Mouse (Mus musculus): ENCODE measurements at regions not wholly inside any gene's neighbourhood (a gene's known extent, or its start where the extent isn't known, plus 50 kb on each side); places are given as distances from the start of the nearest gene placed in this dataset.

DNA sequence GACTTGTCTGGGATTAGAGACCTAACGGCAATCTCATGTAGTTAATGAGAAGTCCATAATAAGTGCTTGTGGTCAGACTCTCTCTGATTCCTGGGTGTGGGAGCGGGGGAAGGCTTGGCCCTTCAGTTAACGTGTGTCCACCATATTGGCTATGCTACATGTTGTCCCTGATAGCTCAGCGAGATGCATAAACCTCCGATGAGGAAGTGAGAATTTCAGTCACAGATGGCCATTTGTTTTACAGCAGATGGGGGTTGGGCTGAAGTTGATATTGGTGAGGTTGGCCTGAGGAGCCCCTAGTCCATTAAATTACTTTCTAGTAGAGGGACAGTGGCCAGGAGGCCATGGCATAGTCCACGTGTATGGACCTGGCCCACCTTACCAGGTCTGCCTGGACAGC, 114.6 kb upstream of the Prok2 start:
- DNase-seq (ENCODE audit: low read depth, low spot score): peak; percentile 75

DNA sequence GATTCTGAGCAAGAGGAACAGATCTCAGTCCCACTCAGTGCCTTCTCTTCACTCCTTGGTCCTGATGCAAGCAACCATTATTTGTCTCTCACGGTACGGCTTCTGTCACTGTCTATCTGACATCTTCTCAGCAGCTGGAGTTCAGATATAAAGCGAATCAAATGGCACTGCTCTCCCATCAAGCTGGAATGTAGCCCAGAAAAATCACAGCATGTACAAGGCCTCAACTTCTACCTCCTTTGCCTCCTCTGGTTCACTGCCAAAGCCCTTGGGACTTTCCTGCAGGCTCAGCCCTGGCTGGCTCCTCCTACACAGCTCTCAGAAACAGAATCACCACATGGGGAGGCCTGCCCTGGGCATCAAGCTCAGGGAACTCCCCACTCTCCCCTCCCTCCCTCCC, 107.1 kb upstream of the Prok2 start:
- no peak for DNase-seq (ENCODE audit: low read depth, low spot score)

DNA sequence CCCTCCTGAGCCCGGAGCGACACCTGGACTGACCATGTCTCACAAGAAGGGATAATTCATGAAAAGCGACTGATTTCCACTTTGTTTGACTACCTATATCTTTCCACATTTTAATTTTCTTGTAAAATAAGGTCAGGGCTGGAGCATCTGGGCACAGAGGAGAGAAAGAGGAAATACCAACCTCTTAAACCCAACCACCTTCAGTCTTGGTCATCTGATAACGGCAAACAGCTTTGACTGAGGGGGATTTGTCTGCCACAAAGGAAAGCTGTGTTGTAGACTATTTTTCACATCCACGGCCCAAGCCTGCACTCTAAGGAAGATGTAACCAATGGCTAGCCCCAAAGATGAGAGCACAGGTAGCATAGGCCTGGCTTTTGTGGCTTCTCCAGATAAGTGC, 101.4 kb upstream of the Prok2 start:
- no peak for DNase-seq (ENCODE audit: low read depth, low spot score)

DNA sequence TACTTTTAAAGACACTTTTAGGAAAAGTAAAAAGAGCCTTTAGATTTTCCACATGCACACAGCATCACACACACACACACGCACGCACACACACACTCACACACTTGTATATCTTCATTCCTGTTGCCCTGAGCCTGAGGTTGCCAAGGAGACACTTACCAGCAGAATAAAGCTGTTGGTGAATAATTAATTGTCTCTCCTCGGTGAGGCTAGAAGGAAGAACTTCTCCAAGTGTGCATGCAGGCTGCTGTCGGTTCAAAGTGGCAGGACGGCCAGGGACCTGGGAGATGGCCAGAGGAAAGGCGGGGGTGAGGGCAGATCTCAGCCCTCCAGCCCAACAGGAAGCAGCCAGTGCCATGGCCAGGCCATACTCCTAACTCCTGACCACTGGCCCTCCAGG, 98.6 kb upstream of the Prok2 start:
- DNase-seq (ENCODE audit: low read depth, low spot score): no peak

DNA sequence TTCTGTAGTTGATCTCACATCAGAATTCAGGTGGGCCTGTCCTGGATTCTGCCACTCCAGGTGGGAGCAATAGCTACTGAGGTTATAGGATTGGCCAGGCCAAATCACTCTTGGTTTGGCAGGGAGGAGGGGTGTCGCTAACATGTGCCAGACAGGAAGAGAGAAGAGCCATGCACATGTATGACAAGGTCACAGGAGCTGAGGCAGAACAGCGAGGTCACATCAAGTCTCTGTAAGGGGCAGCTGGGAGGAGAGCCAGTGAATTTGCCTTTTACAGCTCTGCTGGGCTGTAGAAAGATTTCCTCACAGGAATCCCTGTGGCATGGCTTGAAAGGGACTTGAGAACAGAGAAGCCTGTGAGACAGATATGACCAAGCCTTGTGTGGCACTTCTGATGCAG, 96.3 kb upstream of the Prok2 start:
- DNase-seq (ENCODE audit: low read depth, low spot score): no peak

DNA sequence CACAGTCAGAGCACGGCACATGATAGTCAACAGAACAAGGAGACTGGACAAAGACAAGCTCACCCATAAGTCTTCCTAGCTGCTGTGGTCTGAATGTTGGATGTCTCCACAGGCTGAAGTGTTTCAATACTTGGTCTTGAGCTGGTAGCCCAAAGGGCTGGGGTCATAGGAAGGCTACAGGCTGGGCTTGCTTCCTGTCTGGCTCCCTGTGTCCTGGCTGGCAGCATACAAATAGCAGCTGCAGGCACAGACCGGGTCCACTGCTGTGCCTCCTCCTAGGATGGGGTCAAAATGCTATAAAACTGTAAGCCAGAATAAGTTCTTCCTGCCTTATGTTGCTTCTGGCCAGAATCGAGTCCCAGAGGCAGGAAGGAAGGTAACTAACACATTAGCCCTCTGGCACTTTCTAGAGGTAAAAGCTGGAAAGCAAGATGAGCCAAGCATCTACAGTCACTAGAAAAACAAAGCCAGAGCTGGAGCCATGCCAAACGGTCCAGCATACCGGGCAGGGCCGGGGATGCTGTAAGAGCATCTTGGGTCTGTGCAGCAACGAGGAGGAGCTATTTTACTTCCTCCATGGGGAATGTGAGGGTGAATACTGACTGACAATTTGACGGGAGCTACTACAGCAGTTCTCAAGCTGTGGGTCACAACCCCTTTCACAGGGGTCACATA, 93.2 kb upstream of the Prok2 start:
- DNase-seq (ENCODE audit: low read depth, low spot score): no peak

DNA sequence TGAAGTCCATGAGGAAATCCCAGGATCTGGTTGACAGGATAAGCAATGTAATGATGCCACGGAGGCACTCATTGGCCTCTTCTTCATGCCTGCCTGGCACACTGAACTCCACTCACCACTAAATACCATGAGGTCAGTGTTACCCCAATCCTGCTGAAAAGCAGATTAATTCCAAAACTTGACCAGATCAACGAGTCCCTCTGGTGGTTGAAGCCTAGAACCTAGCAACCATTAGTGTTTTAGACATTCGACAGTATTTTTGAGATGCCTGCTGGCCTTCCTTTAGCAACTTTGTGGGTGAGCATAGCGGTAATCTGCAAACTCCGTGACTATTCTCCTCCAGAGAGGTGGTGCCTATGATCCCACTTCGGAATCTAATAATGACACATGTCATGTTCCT, 92.3 kb upstream of the Prok2 start:
- DNase-seq (ENCODE audit: low read depth, low spot score): no peak

DNA sequence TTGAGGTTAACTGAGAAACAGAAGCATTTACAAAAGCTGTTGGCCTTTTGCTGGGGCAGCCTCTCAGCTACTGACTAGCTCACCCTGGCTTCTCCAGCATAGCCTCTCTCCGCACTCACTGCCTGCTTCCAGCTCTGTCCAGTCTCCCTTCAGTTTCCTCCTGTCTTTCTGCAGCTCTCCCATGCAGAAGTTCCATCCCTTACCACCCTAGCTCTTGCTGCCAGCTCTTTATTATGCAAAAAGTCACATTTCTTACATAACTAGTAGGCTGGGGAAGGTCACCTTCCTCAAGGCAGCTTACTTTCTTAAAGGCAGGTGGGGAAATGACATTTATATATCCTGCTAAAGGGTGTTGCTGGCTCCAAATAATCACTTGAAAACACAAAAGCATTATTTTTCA, 91.1 kb upstream of the Prok2 start:
- no peak for DNase-seq (ENCODE audit: low read depth, low spot score)

DNA sequence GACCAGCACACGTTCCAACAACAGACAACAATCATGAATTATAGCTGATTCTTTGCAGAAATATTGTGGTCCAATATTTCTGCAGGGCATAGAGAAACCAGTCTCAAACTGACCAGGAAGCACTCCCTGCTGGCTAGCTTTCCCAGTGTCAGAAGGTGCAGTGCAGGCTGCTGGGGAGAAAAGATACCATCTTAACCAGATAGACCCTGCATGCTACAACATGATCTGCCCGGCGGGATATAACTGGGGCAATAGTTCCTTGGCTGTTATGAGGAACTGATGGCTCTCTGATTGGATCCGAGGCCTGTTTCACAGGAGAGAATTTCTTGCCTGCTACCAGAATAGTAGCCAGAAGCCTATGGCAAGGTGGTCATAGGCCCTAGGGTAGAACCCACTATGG, 86.9 kb upstream of the Prok2 start:
- no peak for DNase-seq (ENCODE audit: low read depth, low spot score)

DNA sequence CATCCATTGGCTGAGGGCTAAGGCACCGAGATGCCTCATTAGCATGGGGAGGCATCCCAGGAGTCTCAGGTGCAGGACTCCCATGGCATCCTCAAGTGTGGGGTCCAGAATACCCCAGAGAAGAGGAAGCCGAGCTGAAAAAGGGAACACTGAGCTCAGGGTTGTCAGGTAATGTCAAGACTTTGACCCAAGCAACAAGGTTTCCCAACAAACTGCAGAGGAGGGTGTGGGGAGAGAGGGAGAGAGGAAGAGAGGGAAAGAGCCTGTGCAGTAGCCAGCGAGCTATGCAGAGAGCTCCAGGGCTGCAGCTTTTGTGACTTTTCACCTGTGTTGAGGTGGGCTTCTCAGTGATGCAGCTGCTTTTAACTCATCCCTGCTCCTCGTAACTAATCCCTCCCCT, 85.7 kb upstream of the Prok2 start:
- no peak for DNase-seq (ENCODE audit: low read depth, low spot score)

DNA sequence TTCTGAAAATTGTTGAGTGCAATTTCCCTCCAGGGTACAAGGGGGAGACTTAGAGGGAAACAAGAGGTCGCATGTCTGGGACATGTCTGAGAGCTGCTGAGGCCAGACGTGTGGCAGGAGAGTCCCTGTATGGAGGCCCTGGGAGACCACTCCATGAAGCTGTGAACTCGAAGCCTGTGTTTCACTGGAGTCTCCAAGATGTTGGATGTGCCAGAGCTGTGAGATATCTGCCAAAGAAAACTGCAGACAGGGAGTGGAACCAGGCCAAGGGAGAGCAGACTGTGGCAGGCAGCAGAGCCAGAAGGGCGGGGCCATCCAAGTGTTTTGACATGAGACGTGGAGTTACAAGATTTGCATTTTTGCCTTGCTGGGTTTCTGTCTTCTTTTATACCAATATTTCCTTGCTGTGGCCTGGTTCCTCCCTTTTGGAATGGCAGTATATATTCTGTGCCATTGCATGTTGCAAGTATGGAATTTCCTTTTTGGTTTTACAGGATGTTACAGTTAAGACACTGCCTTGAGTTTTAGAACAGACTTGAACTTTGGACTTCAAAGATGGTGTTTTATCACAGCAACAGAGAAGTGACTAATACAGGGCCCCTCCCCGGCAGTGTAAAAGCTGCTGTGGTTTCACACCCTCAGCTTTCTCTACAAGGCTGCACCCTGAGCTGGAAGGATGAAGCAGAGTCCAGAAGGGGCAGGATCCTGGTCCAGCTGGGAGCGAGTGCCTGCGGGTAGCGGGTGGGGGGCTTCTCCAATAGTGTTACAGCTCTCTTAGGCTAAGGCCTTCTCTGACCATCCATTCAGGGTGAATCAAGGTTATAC, 85.0 kb upstream of the Prok2 start:
- DNase-seq (ENCODE audit: low read depth, low spot score): no peak

DNA sequence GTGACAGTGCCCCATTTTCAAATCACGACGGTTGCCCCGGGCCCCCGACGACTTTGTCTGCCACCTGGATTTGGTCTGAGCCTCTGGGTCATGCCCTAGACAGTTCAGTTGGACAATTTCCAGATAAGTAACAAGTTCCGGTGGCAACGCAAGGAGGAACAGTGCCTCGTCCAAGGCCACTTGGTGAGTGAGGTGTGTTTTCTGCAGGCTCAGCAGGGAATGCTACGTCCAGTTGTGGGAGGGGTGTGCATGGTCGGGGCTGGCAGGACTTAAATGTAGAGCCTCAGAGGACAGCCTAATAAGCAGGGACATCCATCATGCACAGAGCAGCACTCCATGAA, 78.7 kb upstream of the Prok2 start:
- DNase-seq (ENCODE audit: low read depth, low spot score): no peak

DNA sequence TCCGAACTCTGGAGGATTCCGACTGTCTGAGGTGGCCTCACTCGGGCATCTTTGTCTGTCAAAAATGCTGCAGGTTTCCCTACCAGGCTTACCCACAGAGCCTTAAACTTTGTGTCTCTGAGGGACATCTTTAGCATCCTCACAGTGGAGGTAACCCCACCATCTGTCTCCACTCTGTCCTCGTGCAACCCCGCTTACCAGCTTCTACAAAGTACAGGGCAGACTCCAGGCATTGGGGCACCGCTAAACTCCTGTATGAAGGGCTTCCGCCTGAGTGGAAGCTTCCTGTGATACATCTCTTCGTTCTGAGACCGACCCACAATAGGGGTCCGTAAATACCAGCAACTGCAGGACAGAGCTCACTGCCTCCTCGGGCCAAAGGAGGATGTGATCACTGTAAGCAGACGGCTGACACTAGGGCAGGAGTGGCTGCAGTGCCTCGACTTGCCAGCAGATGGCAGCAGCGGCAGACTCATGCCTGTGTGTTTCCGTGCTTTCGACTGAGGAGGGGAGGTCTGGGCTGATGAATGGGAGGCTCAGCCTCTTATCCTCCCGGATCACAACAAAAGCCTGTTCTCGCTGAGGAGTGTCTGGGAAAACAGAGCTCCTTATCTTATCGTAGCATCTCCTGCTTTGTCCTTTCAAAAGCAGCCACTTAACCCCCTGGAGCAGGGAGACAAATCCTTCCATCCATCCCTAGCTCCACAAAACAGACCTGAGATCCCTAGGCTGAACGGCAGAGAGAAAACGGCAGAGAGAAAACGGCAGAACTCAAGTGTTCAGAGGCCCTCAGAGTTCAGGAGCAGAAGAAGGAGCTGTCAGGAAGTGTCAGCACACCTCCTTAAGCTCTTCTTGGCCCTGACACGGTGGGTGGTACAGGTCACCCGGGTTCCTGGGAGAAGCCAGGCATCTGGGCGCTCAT, 78.1 kb upstream of the Prok2 start:
- peak; percentile 80 for DNase-seq (ENCODE audit: low read depth, low spot score)

DNA sequence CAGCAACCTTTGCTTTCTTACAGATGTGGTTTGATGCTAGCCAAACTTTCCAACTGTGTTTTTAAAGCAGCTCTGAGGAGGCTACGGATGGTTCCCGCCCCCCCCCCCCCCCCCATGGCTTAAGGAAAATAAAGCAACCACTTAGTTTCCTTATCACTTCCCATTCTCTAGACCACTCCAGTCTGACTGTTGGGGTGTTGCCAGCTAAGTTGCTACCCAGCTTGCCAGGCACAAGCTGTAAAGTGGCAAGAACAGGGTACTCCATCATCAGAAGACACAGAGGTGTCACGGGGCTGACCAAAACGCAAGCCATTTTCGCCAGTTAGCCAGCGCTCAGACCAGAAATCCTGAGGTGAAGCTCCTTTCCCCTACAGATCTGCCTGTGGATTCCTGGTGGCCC, 74.7 kb upstream of the Prok2 start:
- no peak for DNase-seq (ENCODE audit: low read depth, low spot score)

DNA sequence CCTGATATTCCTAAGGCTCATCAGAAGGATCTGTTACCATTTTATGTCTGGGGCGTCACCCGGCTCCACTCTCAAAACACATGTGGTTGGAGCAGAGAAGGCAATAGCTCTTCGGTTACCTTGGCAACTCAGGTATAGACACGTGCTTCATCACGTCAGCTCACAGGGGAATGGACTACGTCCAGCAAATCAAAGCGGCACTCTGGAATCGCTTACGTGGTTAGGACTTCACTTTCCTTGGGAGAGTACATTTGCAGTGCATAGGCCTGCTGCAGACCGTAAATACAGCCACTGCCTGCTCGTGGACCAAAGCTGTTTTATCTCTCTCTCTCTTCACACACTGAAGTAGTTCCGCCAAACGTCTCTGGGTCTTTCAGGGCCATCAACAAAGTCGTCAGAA, 74.1 kb upstream of the Prok2 start:
- no peak for DNase-seq (ENCODE audit: low read depth, low spot score)

DNA sequence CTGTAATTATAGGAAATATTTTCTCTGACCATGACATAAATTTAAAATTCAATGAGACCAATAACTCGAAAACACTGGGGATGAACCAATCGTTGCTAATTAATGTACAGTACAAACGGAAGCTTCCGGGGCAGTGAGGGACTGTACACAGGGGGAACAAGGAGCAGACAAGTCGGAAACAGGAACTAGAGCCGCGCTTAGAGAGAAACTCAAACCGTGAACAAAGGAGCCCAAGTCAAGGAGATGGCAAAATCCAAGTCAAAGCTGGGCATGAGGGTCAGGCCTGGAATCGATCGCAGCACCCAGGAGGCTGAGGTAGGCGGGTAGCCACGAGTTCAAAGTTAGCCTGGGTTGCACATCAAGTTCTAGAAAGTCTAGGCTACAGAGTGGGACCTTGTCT, 70.2 kb upstream of the Prok2 start:
- DNase-seq (ENCODE audit: low read depth, low spot score): no peak

DNA sequence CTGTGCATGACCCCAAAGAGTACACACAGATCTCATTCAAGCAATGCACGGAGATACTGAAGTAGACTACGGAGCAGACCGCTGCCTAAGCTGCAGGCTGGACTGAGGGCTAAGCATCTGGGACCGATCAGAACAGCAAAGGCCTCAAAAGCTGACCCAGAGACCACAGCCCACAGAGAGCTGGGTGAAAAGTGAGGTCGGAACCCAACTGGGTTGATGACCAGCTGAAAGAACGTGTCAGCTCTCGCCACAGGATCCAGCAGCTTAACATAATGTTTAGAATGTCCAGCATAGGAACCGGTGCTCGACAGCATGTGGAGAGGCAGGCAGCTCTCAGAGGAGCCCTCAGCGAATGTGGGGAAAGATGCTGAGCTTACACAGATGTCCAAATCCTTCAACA, 67.4 kb upstream of the Prok2 start:
- no peak for DNase-seq (ENCODE audit: low read depth, low spot score)

DNA sequence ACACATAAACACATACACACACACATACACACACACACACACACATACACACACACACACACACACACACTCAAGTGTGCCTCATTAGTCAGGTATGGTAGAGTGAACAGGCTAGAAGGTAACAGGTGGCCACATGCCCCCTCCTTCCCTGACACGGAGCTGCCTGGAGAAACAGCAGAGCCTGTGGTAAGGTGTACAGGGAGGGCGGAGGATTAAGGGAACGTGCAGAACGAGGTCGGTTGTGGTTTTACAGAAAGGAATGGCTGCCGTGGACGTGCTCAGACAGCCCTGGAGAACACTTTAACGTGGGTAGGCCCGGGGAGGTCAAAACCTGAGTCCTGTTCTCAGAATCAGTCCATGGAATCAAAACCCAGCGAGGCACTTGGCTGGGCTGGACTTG, 66.2 kb upstream of the Prok2 start:
- DNase-seq (ENCODE audit: low read depth, low spot score): no peak

DNA sequence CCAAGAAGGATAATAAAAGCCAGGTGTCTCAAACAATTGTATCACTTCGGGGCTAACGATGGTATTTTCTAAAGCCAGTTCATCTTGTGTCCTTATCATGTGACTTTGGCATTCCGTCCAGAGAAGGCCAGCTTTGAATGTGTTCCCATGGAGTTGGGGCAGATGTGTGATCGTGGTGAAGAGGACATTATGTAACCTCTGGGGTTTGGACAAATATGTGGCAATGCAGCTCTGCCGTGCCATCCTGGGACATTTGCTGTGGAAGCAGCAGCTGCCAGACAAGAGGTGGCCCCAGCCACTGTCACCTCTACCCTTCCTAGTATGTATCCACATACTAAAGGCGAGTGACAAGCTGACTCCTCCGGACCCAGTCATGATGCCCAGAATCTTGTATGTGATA, 60.8 kb upstream of the Prok2 start:
- DNase-seq (ENCODE audit: low read depth, low spot score): no peak

DNA sequence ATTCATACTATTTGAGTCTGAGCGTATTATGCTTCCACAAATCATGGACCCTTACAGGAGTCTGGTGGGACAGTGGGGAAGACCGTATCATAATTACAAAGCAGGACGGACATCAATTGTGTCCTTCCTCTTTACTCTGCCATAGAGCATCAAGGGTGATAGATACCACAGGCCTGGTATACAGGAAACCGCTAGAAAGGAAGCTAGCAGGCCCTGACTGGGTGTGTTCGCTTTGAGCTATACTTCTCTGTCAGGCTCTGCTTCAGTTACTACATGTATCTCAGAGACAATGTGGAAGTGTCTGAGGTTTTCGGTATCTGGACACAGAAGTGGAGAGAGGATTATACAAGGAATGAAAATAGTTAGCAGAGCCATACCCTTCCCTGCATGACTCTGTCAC, 59.0 kb upstream of the Prok2 start:
- DNase-seq (ENCODE audit: low read depth, low spot score): no peak

DNA sequence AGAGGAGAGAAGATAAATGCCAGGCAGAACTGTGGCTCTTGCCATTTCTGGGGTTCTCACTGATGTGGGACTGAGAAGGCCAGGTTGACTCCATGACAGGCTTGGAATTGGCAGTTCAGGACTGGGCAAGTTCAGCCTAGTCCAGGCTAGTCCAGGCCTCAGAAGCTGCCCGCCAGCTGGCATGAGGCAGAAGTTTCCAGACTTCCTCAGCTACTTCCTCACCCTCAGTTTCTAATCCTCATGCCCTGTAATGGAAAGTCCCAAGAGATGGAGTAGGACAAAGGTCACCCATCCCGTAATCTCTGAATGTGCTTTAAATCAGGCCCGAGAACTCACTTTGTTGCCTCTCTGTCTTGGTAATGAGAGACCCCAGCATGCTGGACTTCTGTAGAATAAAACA, 58.6 kb upstream of the Prok2 start:
- no peak for DNase-seq (ENCODE audit: low read depth, low spot score)

DNA sequence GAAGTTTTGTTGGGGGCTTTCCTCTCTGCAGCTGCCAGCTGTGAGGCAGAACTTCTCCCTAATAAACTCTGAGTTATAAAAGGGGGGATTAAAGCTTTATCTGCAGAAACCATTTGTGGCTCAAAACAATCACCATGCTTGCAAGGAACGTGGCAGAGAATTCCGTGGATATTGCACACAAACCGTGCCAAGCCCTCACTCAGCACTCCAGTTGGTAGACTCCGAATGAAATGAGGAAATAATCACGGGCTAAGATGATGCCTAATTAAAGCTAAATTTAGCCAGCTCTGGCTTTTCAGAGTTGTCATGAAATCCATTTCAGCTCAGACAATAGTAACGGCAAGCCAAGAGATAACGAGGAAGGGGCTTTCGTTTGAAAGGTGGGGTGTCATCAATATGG, 58.1 kb upstream of the Prok2 start:
- DNase-seq (ENCODE audit: low read depth, low spot score): no peak

DNA sequence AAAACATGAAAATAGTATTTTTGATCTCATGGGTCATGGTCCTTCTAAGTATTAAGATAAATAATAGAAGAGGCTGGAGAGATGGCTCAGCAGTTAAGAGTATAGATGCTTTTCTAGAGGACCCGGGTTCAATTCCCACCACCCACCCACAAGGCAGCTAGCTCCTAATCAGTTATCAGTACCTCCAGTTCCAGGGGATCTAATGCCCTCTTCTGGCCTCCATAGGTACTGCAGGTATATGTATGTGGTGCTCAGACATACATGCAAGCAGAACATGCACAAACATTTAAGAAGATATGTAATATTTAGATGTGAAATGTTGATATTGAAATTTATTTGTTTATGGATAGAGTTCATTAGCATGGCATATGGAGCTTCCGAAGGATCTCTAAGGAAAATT, 56.8 kb upstream of the Prok2 start:
- DNase-seq (ENCODE audit: low read depth, low spot score): peak; percentile 62
